Mouse (Mus musculus) heart, embryonic 16.5 days (tissue): ENCODE measurements around the gene Dnajc5. TPM values are rescaled to one million over a fixed set of nuclear protein-coding genes. Genes with fewer than 3 reads are reported as not detected.

Source experiments
- ATAC-seq: fragments of 200-750 bp; cut with Nextera tagmentation; replicated peaks from 2 replicates; pipeline ENCODE4 v1.8.0; 2017; ENCODE audit warnings: moderate number of reproducible peaks; ENCODE audit not compliant: insufficient read depth, low FRiP score; ENCODE audit errors: extremely low read depth
- H3K27ac ChIP-seq: fragments of 300-500 bp; sonication (generic); 2 replicates; pipeline ENCODE4 v1.5.1; 2014; ENCODE audit warnings: mild to moderate bottlenecking, low read length, control low read depth, moderate library complexity
- H3K27me3 ChIP-seq: fragments of 300-500 bp; sonication (generic); 2 replicates; pipeline ENCODE4 v1.6.1; 2014; ENCODE audit warnings: low read length, mixed read lengths; ENCODE audit not compliant: control insufficient read depth, insufficient read depth
- H3K36me3 ChIP-seq: fragments of 300-500 bp; sonication (generic); 2 replicates; pipeline ENCODE4 v1.6.1; 2014; ENCODE audit not compliant: control insufficient read depth, insufficient read depth
- H3K4me1 ChIP-seq: fragments of 300-500 bp; sonication (generic); 2 replicates; pipeline ENCODE4 v1.6.1; 2014; ENCODE audit warnings: low read length, mixed read lengths; ENCODE audit not compliant: control insufficient read depth, insufficient read depth
- H3K4me2 ChIP-seq: fragments of 300-500 bp; sonication (generic); 2 replicates; pipeline ENCODE4 v1.6.1; 2014; ENCODE audit warnings: low read depth, mild to moderate bottlenecking, control low read depth, low read length
- H3K4me3 ChIP-seq: fragments of 300-500 bp; sonication (generic); 2 replicates; pipeline ENCODE4 v1.5.1; 2014; ENCODE audit warnings: mild to moderate bottlenecking, control low read depth, low read length
- H3K9ac ChIP-seq: fragments of 300-500 bp; sonication (generic); 2 replicates; pipeline ENCODE4 v1.6.1; 2014; ENCODE audit warnings: low read length, control low read depth
- H3K9me3 ChIP-seq: fragments of 300-500 bp; sonication (generic); replicated peaks from 2 replicates; pipeline ENCODE4 v1.6.1; 2016; ENCODE audit warnings: low read length; ENCODE audit not compliant: control insufficient read depth
- WGBS: fragments of 180-500 bp; shearing (Covaris S2); extraction: QIAGEN DNeasy Blood & Tissue Kit; methylation state at CpG from one replicate; pipeline ENCODE4 v1.1.7; 2014; 5-methylcytosine and 5-hydroxymethylcytosine counted together
- polyA plus RNA-seq: library from polyadenylated mRNA; unstranded; fragments of >200 nt; fragmentation: Nextera tagmentation; extraction: Ambion mirVana; gene quantifications from 2 replicates; pipeline ENCODE4 v1.2.1, GENCODE M21; 2015

Gene Dnajc5
- polyA plus RNA-seq, 1 experiment from 2014 or later: 77.9 TPM

DNA sequence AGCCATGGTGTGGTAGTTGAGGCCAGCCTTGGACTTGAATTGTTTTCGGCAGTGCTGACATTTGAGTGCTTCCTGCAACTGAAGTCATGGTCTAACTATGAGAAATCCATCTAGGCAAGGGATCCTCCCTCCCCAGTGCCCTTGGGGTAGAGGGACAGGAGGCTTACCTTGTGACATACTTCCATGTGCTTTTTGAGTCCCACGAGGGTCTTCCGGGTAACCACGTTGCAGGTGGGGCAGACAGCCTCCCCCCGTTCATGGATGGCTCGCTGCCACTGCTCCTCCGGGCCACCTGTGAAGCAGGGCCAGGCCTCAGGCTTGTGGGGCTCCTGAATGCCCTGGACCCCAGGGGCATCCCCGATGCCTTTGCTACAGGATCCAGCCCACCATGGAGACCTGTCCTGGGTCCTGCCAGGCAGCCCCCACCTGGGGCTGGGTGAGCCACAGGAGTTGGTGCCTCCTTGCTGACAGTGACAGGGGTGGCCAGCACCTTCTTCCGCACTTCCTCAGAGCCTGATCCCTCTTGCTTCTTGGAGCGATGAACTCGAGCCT lies 68.0 kb downstream of the Dnajc5 start:
- Histone ChIP-seq H3K36me3 (peaks cover 30% of the 10 kb centered on the region), H3K9ac (no peak overlapping the region), H3K4me1 (peaks cover 10% of the 10 kb centered on the region), H3K4me3 (no peak overlapping the region), H3K9me3 (no peaks in the 10 kb centered on the region), H3K27me3 (no peaks in the 10 kb centered on the region), H3K4me2 (no peak overlapping the region), H3K27ac (no peak overlapping the region)
- WGBS: 91% methylated on average over 11 of the region's 11 CpGs
- ATAC-seq: no peak

DNA sequence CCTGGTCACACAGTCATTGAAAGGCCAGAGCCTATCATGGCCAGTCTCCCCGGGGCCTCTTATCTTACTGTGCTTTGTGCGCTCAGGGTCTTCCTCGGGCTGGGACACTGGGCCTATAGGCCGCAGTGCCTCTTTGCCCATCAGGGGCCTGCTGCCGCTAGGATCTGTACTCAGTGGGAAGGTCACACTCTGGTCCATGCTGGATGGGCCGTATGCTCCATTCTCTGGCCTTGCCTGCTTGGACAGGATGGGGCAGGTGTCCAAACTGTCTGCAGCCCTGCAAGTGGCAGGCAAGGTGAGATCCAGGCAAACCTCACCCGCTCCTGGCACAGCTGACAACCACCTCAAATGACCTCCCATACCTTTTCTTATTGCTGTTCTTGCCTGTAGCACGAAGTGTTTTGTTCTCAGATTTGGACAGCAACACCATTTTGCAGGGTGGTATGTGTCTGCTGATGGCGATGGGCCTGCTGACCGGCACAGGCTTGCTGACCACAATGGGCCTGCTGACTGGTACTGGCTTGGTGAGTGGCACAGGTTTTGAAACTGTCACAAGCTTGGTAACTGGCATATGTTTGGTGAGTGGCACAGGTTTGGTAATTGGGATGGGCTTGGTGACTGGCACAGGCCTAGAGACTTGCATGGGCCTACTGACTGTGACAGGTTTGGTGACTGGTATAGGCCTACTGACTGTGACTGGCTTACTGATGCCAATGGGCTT lies 68.9 kb downstream of the Dnajc5 start:
- Histone ChIP-seq H3K27me3 (no peaks in the 10 kb centered on the region), H3K4me1 (peaks cover 10% of the 10 kb centered on the region), H3K9ac (no peak overlapping the region), H3K4me2 (no peak overlapping the region), H3K36me3 (peaks cover 30% of the 10 kb centered on the region), H3K27ac (no peak overlapping the region), H3K4me3 (no peak overlapping the region), H3K9me3 (no peaks in the 10 kb centered on the region)
- 84% methylated on average over 10 of the region's 10 CpGs for WGBS
- no peak for ATAC-seq

DNA sequence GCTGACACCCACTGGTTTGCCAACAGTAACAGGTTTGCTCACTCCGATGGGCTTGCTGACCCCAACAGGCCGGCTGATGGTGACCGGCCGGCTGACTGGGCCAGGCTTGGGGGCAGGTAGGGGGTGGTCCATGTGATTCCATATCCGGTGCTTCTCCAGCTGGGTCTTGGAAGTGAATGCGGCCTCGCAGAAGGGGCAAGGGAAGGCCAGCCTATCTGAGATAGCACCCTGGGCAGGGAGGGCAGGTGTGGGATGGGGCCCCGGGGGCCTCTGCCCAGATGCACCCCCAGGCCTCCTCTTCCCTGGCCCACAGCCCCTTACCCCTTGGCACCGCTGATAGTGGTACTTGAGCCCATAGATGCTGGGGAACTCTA lies 69.4 kb downstream of the Dnajc5 start:
- no peak for ATAC-seq
- Histone ChIP-seq H3K4me2 (no peak overlapping the region), H3K27ac (no peak overlapping the region), H3K4me3 (no peak overlapping the region), H3K36me3 (peaks cover 30% of the 10 kb centered on the region), H3K27me3 (no peaks in the 10 kb centered on the region), H3K9me3 (no peaks in the 10 kb centered on the region), H3K4me1 (peaks cover 10% of the 10 kb centered on the region), H3K9ac (no peak overlapping the region)
- WGBS: 97% methylated on average over 9 of the region's 9 CpGs

DNA sequence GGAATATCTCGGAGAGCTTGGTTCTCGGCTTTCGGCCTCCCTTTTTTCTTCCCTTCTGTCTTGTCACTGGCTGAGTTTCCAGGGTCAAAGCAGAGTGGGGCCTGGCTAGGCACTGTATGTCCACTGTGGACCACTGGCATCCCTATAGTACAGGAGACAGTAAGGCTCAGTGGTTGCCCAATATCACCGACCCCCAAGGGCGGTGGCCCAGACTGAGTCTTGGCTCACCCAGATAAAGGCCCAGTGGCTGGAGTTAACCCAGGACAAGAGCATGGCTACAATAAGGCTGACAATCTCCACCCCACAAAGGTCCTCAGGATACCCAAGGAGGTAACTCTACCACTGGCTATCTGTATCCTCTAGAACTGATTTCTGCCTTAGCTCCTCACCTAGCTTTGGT lies 70.2 kb downstream of the Dnajc5 start:
- H3K9ac ChIP-seq: no peak overlapping the region
- no peaks in the 10 kb centered on the region for H3K27me3 ChIP-seq
- H3K36me3 ChIP-seq: peaks cover 30% of the 10 kb centered on the region
- no peak for ATAC-seq
- H3K4me2 ChIP-seq: no peak overlapping the region
- H3K4me1 ChIP-seq: peaks cover 10% of the 10 kb centered on the region
- WGBS: 93% methylated on average over 5 of the region's 5 CpGs
- no peak overlapping the region for H3K27ac ChIP-seq
- no peak overlapping the region for H3K4me3 ChIP-seq
- H3K9me3 ChIP-seq: no peaks in the 10 kb centered on the region

DNA sequence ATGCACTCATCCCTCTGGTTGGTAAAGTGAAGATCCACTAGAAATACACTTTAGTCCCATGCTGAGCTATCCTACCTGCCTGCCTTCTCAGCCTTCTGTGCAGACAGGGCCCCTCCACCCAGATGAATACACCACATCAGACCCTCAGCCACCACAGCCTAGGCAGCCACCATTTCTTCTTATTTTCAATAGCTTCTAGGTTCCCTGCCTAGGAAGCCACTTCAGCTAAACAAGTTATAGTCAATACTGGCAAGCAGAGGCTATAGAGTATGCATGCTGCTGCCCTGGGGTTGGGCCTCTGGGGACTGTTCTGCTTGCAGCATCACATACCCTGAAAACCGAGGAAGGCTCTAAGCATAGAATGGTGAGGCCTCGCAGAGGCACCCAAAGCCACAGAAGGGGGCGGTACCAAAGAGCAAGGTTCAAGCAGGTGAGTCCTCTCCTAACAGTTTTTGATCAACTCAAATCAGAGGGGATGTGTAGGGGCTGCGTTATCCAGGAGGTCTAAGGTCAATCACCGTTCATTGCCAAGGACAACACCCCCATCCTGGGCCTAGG lies 71.3 kb downstream of the Dnajc5 start, which contains the start of gene Prpf6:
TSS of gene Prpf6 (plus strand) at position 341 of the 558 bp plus-strand sequence.
- Histone ChIP-seq H3K4me1 (peaks cover 10% of the 10 kb centered on the region), H3K9me3 (no peaks in the 10 kb centered on the region), H3K4me2 (peak within 1 kb of the TSS; percentile 71), H3K4me3 (peak within 1 kb of the TSS; percentile 95), H3K9ac (peak within 1 kb of the TSS; percentile 88), H3K36me3 (peaks cover 20% of the 10 kb centered on the region), H3K27ac (peak within 1 kb of the TSS; percentile 81), H3K27me3 (no peaks in the 10 kb centered on the region)
- ATAC-seq: no peak
- WGBS: 9% methylated on average over 5 of the region's 5 CpGs

DNA sequence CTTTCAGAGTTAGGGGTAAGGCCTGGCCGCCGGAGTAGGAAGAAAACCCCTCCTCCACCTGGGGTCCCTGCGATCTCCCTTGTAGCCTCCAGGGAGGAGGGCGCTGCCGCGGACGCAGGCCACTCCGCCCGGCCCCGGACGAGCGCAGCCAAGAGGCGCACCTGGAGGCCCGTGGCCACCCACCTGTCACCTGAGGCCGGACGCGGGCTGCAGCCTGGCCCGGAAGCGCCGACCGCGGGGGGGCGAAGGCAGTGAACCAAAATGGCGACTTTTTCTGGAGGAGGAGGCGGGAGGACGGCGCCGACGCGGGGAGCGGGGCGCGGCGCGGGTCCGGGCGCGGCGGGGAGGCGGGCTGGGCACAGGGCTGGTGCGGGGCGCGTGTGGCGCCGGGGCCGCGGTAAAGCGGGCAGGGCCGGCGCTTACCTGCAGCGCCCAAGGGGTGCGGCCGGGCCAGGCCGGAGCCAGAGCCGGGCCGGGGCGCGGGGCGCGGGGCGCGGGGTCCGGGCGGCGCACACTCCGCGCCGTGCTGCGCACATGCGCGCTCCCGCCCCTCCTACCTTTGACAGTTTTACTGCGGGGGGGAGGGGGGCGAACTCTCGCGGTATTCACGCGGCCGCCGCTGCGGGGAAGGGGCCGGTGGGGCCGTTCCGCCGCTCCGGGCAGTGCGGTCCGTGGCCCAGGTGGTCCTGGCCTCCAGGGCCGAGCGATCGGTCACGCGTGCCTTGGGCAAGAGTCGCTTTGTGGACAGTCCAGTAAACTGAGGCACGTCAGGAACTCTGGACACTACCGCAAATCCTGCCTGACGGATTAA lies 72.2 kb downstream of the Dnajc5 start, which contains the start of gene Zfp512b:
TSS of gene Zfp512b (minus strand) at position 573 of the 811 bp plus-strand sequence.
- H3K36me3 ChIP-seq: peaks cover 13% of the 10 kb centered on the region
- H3K4me3 ChIP-seq: peak within 1 kb of the TSS; percentile 95
- H3K27me3 ChIP-seq: no peaks in the 10 kb centered on the region
- H3K4me1 ChIP-seq: peaks cover 10% of the 10 kb centered on the region
- H3K27ac ChIP-seq: peak within 1 kb of the TSS; percentile 81
- H3K9ac ChIP-seq: peak within 1 kb of the TSS; percentile 88
- no peaks in the 10 kb centered on the region for H3K9me3 ChIP-seq
- peak; percentile 80 for ATAC-seq
- H3K4me2 ChIP-seq: peak within 1 kb of the TSS; percentile 71
- under 1% methylated on average over 88 of the region's 97 CpGs for WGBS

DNA sequence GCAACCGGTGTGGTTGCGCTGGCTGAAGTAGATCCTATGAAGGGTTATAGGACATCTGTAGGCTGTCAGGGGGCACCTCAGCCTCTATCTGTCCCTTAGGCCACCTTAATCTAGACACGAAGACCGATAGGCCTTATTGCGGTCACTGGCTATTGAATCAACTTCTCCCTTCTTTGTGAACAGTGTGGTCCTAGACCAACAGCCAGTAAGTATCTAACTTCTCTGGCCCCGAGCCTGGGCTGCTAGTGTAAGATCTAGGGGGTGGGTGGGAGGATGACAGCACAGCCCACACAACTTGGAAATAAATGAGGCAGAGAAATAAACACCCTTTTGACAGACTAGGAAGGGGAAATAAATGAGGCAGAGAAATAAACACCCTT lies 72.7 kb downstream of the Dnajc5 start:
- peak overlapping the region; percentile 81 for H3K27ac ChIP-seq
- peak overlapping the region; percentile 71 for H3K4me2 ChIP-seq
- H3K36me3 ChIP-seq: peaks cover 9% of the 10 kb centered on the region
- no peaks in the 10 kb centered on the region for H3K9me3 ChIP-seq
- peak; percentile 9; the same call in 1 of the 2 replicates for ATAC-seq
- H3K4me1 ChIP-seq: peaks cover 10% of the 10 kb centered on the region
- 4% methylated on average over 6 of the region's 6 CpGs for WGBS
- no peaks in the 10 kb centered on the region for H3K27me3 ChIP-seq
- H3K9ac ChIP-seq: peak overlapping the region; percentile 88
- peak overlapping the region; percentile 95 for H3K4me3 ChIP-seq

DNA sequence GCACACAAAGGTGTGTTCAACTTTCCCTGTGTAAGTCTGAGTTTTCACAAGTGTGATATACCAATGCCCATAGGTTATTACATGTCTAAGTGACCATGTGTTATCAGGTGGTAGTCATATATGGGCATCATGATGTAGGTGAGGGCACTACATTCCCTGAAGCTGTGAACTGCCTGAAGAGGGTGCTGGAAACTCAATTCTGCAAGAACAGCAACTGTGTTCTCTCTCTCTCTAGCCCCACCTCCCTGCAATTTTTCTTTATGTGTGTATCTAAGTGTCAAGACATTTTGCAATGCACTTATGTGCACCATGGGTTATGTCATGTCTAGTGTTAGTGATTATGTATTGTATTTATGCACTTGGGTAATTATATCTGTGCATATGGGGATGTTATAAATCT lies 73.7 kb downstream of the Dnajc5 start:
- Histone ChIP-seq H3K36me3 (peaks cover 6% of the 10 kb centered on the region; the same call in 1 of the 2 replicates), H3K4me1 (peaks cover 14% of the 10 kb centered on the region), H3K4me2 (no peak overlapping the region), H3K4me3 (no peak overlapping the region), H3K27ac (no peak overlapping the region), H3K27me3 (no peaks in the 10 kb centered on the region), H3K9me3 (no peaks in the 10 kb centered on the region), H3K9ac (no peak overlapping the region)
- no peak for ATAC-seq
